Mouse (Mus musculus) forebrain, embryonic 12.5 days (tissue): ENCODE measurements around the gene Samd9l. TPM values are rescaled to one million over a fixed set of nuclear protein-coding genes. Genes with fewer than 3 reads are reported as not detected.
A peak's percentile ranks its signal among the peaks of the same experiment; 100 is the strongest.
"Not testable (repeated sequence)": the region's sequence is repeated elsewhere in the genome, so short reads cannot be mapped to it uniquely, and the experiment has no call there.

Experiments
- ATAC-seq: fragments of 200-750 bp; cut with Nextera tagmentation; 2 replicates; pipeline ENCODE4 v1.8.0; 2017; ENCODE audit warnings: moderate TSS enrichment; ENCODE audit not compliant: low FRiP score
- H3K27ac ChIP-seq: fragments of 300-500 bp; sonication (generic); 2 replicates; pipeline ENCODE4 v1.5.1; 2016; ENCODE audit warnings: mild to moderate bottlenecking
- H3K27me3 ChIP-seq: fragments of 300-500 bp; sonication (generic); 2 replicates; pipeline ENCODE4 v1.6.1; 2016; ENCODE audit warnings: mild to moderate bottlenecking
- H3K36me3 ChIP-seq: fragments of 300-500 bp; sonication (generic); replicated peaks from 2 replicates; pipeline ENCODE4 v1.6.1; 2016; ENCODE audit warnings: mild to moderate bottlenecking
- H3K4me1 ChIP-seq: fragments of 300-500 bp; sonication (generic); 2 replicates; pipeline ENCODE4 v1.6.1; 2016
- H3K4me2 ChIP-seq: fragments of 300-500 bp; sonication (generic); 2 replicates; pipeline ENCODE4 v1.6.1; 2016; ENCODE audit warnings: mild to moderate bottlenecking, moderate library complexity
- H3K4me3 ChIP-seq: fragments of 300-500 bp; sonication (generic); replicated peaks from 2 replicates; pipeline ENCODE4 v1.5.1; 2016; ENCODE audit warnings: mild to moderate bottlenecking
- H3K9ac ChIP-seq: fragments of 300-500 bp; sonication (generic); 2 replicates; pipeline ENCODE4 v1.6.1; 2016; ENCODE audit warnings: mild to moderate bottlenecking
- H3K9me3 ChIP-seq: fragments of 300-500 bp; sonication (generic); 2 replicates; pipeline ENCODE4 v1.6.1; 2016
- WGBS: fragments of 180-500 bp; shearing (Covaris S2); methylation state at CpG from one replicate; pipeline ENCODE4 v1.1.7; 2016; 5-methylcytosine and 5-hydroxymethylcytosine counted together
- polyA plus RNA-seq: library from polyadenylated mRNA; unstranded; fragments of >200 nt; fragmentation: Nextera tagmentation; extraction: Ambion mirVana; gene quantifications from 2 replicates; pipeline ENCODE4 v1.2.1, GENCODE M21; 2016

Gene Samd9l
- polyA plus RNA-seq, result 0.36 and 0.66 TPM in 2 replicates

- H3K4me2 ChIP-seq, H3K9me3 ChIP-seq, H3K27ac ChIP-seq, H3K9ac ChIP-seq, H3K27me3 ChIP-seq, H3K4me3 ChIP-seq, H3K4me1 ChIP-seq, ATAC-seq, H3K36me3 ChIP-seq: not testable (repeated sequence)
- 52% methylated on average over 4 of the region's 4 CpGs for WGBS
Observed at GRCm38 (mm10) chr6:3399340-3400068, at the start of gene Samd9l. Gene Samd9l, minus strand, starts transcription at chr6:3399572.

- H3K4me1 ChIP-seq, result no peaks in the 10 kb centered on the region
- ATAC-seq, result peak; percentile 81
- H3K4me3 ChIP-seq, result no peak overlapping the region
- no peak overlapping the region for H3K9ac ChIP-seq
- H3K36me3 ChIP-seq, result no peaks in the 10 kb centered on the region
- H3K9me3 ChIP-seq, result no peaks in the 10 kb centered on the region
- no peaks in the 10 kb centered on the region for H3K27me3 ChIP-seq
- no peak overlapping the region for H3K27ac ChIP-seq
- WGBS, result 12% methylated on average over 5 of the region's 5 CpGs
- no peak overlapping the region for H3K4me2 ChIP-seq
Observed at GRCm38 (mm10) chr6:3447404-3447803, 48.0 kb upstream of the Samd9l start.

GRCm38 (mm10) chr6:3443905-3444304, 44.5 kb upstream of the Samd9l start:
- Histone ChIP-seq H3K4me1 (no peaks in the 10 kb centered on the region), H3K27me3 (no peaks in the 10 kb centered on the region), H3K27ac (no peak overlapping the region), H3K9me3 (no peaks in the 10 kb centered on the region), H3K36me3 (no peaks in the 10 kb centered on the region), H3K4me2 (no peak overlapping the region), H3K4me3 (no peak overlapping the region), H3K9ac (no peak overlapping the region)
- ATAC-seq, result no peak
- 19% methylated on average over 1 of the region's 1 CpGs for WGBS

GRCm38 (mm10) chr6:3436087-3436486, 36.7 kb upstream of the Samd9l start:
- H3K36me3 ChIP-seq, result no peaks in the 10 kb centered on the region
- no peak for ATAC-seq
- no peak overlapping the region for H3K4me3 ChIP-seq
- no peak overlapping the region for H3K4me2 ChIP-seq
- no peaks in the 10 kb centered on the region for H3K4me1 ChIP-seq
- no peak overlapping the region for H3K9ac ChIP-seq
- no peaks in the 10 kb centered on the region for H3K27me3 ChIP-seq
- no peaks in the 10 kb centered on the region for H3K9me3 ChIP-seq
- H3K27ac ChIP-seq, result no peak overlapping the region

GRCm38 (mm10) chr6:3430976-3431375, 31.6 kb upstream of the Samd9l start:
- 74% methylated on average over 2 of the region's 2 CpGs for WGBS
- not testable (repeated sequence) for H3K4me3 ChIP-seq, H3K27me3 ChIP-seq, ATAC-seq, H3K4me1 ChIP-seq, H3K9me3 ChIP-seq, H3K27ac ChIP-seq, H3K36me3 ChIP-seq, H3K4me2 ChIP-seq, H3K9ac ChIP-seq

- no peak for ATAC-seq
- no peaks in the 10 kb centered on the region for H3K36me3 ChIP-seq
- H3K27me3 ChIP-seq, result no peaks in the 10 kb centered on the region
- WGBS, result 91% methylated on average over 1 of the region's 1 CpGs
- H3K9ac ChIP-seq, result no peak overlapping the region
- H3K27ac ChIP-seq, result no peak overlapping the region
- H3K4me3 ChIP-seq, result no peak overlapping the region
- H3K4me2 ChIP-seq, result no peak overlapping the region
- no peaks in the 10 kb centered on the region for H3K4me1 ChIP-seq
- H3K9me3 ChIP-seq, result no peaks in the 10 kb centered on the region
Observed at GRCm38 (mm10) chr6:3427047-3427446, 27.7 kb upstream of the Samd9l start.

GRCm38 (mm10) chr6:3425333-3425732, 26.0 kb upstream of the Samd9l start:
- H3K27ac ChIP-seq, result not testable (repeated sequence)

GRCm38 (mm10) chr6:3424613-3425277, 25.4 kb upstream of the Samd9l start:
- WGBS, result 60% methylated on average over 1 of the region's 4 CpGs
- not testable (repeated sequence) for H3K27me3 ChIP-seq, H3K36me3 ChIP-seq, H3K4me2 ChIP-seq, H3K27ac ChIP-seq, H3K4me3 ChIP-seq, H3K4me1 ChIP-seq, H3K9me3 ChIP-seq, H3K9ac ChIP-seq, ATAC-seq

More at GRCm38 (mm10) chr6:3425333-3425732, 26.0 kb upstream of the Samd9l start:
- not testable (repeated sequence) for H3K27me3 ChIP-seq, H3K9ac ChIP-seq, ATAC-seq, H3K36me3 ChIP-seq, H3K9me3 ChIP-seq, H3K4me3 ChIP-seq, H3K4me2 ChIP-seq, H3K4me1 ChIP-seq

- WGBS, result 92% methylated on average over 5 of the region's 7 CpGs
- H3K9ac ChIP-seq, H3K4me2 ChIP-seq, ATAC-seq, H3K9me3 ChIP-seq, H3K4me3 ChIP-seq, H3K36me3 ChIP-seq, H3K4me1 ChIP-seq, H3K27me3 ChIP-seq, H3K27ac ChIP-seq: not testable (repeated sequence)
Observed at GRCm38 (mm10) chr6:3397182-3397906, 2.0 kb downstream of the Samd9l start.

- not testable (repeated sequence) for H3K9me3 ChIP-seq, ATAC-seq, H3K36me3 ChIP-seq, H3K9ac ChIP-seq, H3K27me3 ChIP-seq, H3K27ac ChIP-seq, H3K4me1 ChIP-seq, H3K4me3 ChIP-seq, H3K4me2 ChIP-seq
- 77% methylated on average over 4 of the region's 4 CpGs for WGBS
Observed at GRCm38 (mm10) chr6:3395921-3396611, 3.3 kb downstream of the Samd9l start.

- Histone ChIP-seq H3K4me2 (no peak overlapping the region), H3K9me3 (no peaks in the 10 kb centered on the region), H3K36me3 (no peaks in the 10 kb centered on the region), H3K4me1 (no peaks in the 10 kb centered on the region), H3K9ac (no peak overlapping the region), H3K27me3 (no peaks in the 10 kb centered on the region), H3K27ac (no peak overlapping the region), H3K4me3 (no peak overlapping the region)
- no peak for ATAC-seq
- 86% methylated on average over 1 of the region's 1 CpGs for WGBS
Observed at GRCm38 (mm10) chr6:3389995-3390394, 9.4 kb downstream of the Samd9l start.

- Histone ChIP-seq H3K27ac (no peak overlapping the region), H3K4me1 (no peaks in the 10 kb centered on the region), H3K36me3 (no peaks in the 10 kb centered on the region), H3K9ac (no peak overlapping the region), H3K4me2 (no peak overlapping the region), H3K27me3 (no peaks in the 10 kb centered on the region), H3K9me3 (no peaks in the 10 kb centered on the region), H3K4me3 (no peak overlapping the region)
- no peak for ATAC-seq
- 91% methylated on average over 6 of the region's 6 CpGs for WGBS
Observed at GRCm38 (mm10) chr6:3386565-3386964, 12.8 kb downstream of the Samd9l start.
